Mouse (Mus musculus): ENCODE results near the gene Tert. TPM values are rescaled to one million over a fixed set of nuclear protein-coding genes. Genes with fewer than 3 reads are reported as not detected.

Tert gene
- polyA plus RNA-seq, 1 experiment from 2014 or later: 2.7 TPM

Other genes starting within 250 kb of the Tert start
- gene Lpcat1, start 159.7 kb upstream of the Tert start, polyA plus RNA-seq (2015; fragmentation: Nextera tagmentation; extraction: Ambion mirVana): 17.4 and 24.0 TPM in 2 replicates
- gene Slc6a3, start 90.2 kb upstream of the Tert start, polyA plus RNA-seq (2015; fragmentation: Nextera tagmentation; extraction: Ambion mirVana): 0.11 TPM in 1 of 2 replicates, not detected in the other
- 98.8 and 106 TPM in 2 replicates for gene Clptm1l, start 22.9 kb upstream of the Tert start, polyA plus RNA-seq (2015; fragmentation: Nextera tagmentation; extraction: Ambion mirVana)
- gene Slc6a18, start 51.1 kb downstream of the Tert start, polyA plus RNA-seq (2015; fragmentation: Nextera tagmentation; extraction: Ambion mirVana): not detected in 2 replicates
- gene Slc6a19, start 78.0 kb downstream of the Tert start, polyA plus RNA-seq (2015; fragmentation: Nextera tagmentation; extraction: Ambion mirVana): 0.50 TPM in 1 of 2 replicates, not detected in the other
- 42.1 and 46.9 TPM in 2 replicates for gene Slc12a7, start 106.2 kb downstream of the Tert start, polyA plus RNA-seq (2015; fragmentation: Nextera tagmentation; extraction: Ambion mirVana)
- gene Nkd2, start 220.7 kb downstream of the Tert start, polyA plus RNA-seq (2015; fragmentation: Nextera tagmentation; extraction: Ambion mirVana): 3.0 and 3.7 TPM in 2 replicates

Data from heart, embryonic 16.5 days (tissue).